Mouse (Mus musculus) 3134 (cell line): Measurements from ENCODE around the gene Sp2.
A peak's percentile ranks its signal among the peaks of the same experiment; 100 is the strongest.

Experiments used
- DNase-seq: peaks from one replicate; pipeline ENCODE4 v3.0.0-alpha.2; 2011; ENCODE audit warnings: low spot score; ENCODE audit not compliant: insufficient read length; ENCODE audit errors: extremely low read depth

Gene Sp2

DNA sequence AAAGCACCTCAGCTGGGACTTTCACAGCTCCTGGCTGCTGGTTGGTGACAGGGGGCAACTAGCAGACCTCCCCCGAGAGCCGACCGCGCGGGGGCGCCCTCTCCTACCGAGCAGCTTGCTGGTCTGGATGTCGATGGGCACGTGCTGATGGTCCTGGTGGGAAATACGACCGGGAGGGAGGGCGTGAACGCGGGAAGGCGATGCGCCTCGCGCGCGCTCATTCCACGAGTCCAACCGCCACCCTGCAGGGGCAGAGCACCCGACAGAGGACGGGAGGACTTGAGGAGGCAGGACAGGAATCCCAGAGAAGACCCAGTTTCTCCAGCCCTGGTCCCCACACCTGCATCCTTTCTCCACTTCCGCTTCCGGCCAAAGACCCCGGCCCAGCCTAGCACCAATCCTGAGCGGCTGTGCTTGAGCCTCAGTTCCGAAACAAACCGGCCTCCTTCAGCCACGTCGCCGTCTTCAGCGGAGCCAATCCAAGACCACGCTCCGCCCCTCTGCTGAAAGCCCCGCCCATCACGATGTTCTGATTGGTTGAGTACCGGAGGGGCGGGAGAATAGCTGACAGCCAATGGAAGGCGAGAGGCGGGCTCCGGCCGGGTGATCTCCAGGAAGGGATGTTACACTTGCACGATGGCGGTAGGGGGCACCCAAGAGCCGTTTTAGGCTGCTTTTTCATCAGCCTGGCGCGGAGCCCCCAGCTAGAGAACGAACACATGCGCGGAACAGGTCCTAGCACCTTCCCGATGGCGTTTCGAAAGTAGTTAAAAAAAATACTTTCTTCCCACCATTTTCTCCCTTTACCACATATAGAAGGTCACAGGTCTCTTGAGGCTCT, 66.5 kb downstream of the Sp2 start, which contains the start of gene Cdk5rap3:
Cdk5rap3 (minus strand) TSS at position 453 of the 841 bp plus-strand sequence.
- DNase-seq, result peak; percentile 97

DNA sequence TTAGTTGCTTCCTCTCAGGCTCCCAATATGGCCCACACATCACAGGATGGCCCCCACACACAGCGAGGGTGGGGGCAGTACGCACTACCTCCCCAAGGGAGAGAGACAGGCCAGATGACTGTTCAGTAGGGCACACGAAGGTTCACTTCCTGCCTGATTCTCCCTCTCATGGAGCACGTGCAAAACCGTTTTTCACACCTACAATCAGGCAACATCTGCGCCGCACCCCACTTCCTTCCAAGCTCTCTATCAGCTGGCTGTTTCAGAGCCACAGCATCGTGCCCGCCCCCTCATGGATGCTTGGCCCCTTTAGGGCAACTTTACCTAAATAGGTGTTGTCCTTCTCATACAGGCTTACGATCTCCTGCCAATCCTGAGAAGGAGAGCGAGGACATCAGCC, 70.1 kb downstream of the Sp2 start:
- DNase-seq, result no peak

DNA sequence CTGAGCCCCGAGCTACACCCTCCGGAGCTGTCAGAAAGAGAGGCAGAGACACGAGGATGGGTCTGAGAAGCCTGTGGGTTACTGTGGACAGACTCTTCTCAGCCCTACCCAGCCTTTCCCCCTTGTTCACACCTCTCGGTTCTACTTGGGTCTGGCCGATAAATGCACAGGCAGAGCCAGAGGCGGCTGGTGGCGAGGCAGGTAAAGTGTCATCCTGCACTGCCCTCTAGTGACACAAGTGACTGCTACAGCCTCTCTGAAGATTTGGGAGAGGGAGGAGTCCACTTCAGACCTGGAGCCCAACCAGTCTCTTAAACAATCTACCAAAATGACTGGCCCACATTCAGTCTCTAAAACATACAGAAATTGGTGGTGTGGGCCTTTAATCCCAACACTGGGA, 72.8 kb downstream of the Sp2 start:
- DNase-seq, result peak; percentile 46

DNA sequence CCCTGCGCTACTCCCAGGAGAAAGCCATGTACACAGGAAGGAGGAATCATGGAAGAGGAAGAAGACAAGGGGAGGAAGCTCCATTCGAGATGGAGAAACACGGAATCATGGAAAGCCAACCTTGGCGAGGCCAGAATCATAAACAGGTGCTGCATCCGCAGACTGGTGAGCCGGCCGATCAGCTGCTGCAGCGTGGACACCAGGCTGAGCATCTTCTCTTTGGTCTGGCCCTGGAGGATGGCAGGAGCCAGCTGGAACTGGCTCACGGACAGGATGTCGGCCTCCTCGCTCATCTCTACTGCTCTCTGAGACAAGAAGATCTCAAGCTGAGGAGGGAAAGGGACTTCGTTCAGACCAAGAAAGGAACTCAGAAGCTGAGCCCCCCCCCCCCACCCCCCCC, 74.2 kb downstream of the Sp2 start:
- DNase-seq, result no peak

DNA sequence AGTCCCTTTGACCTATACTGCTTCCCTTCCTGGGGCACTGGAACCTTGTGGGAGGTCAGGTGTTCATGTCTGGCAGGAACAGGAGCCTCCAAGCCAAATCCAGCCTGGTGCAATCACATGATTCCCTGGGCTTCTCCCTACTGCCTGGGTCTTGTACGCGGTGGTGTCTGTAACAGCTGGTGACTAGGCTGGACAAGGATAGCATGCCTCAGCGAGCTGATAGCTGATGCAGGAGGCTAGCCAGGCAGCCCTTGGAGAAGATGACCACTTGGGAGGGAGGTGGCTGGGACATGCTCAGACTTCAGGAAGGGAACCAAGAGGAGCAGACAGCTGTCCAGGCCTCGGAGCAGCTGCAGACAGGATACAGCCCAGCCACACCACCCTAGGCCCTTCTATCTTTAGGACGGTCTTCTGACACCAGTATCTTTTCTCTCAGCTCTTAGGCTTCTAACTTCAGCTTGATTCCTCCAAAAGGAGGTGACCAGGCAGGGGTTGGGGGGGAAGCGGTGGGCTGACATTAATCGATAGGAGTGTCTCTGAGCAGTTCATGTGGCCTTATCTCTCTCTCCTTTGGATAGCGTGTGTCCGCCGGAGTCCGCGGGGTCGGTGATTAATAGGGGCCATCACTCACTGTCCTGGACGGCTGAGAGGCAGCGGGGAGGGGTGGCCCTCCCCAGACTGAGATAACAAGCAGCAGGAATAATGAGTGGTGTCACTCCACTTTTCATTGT, 76.2 kb downstream of the Sp2 start:
- DNase-seq, result no peak
